Mouse (Mus musculus): ENCODE results near the gene Secisbp2l. TPM values are rescaled to one million over a fixed set of nuclear protein-coding genes. Genes with fewer than 3 reads are reported as not detected.

Gene Secisbp2l
- 10 to 100 TPM; 40.3 to 46.0 TPM for total RNA-seq (2021)
- long read RNA-seq, experiment 1, full-length matches to known transcripts: 3 of 4 reads
- long read RNA-seq, experiment 1, partial matches to known transcripts: 0 of 4 reads
- long read RNA-seq, experiment 1, other reads (novel, unspliced or antisense): 1 of 4 reads
- long read RNA-seq, experiment 2, full-length matches to known transcripts: 2 of 10 reads
- long read RNA-seq, experiment 2, partial matches to known transcripts: 3 of 10 reads
- long read RNA-seq, experiment 2, other reads (novel, unspliced or antisense): 5 of 10 reads

DNA sequence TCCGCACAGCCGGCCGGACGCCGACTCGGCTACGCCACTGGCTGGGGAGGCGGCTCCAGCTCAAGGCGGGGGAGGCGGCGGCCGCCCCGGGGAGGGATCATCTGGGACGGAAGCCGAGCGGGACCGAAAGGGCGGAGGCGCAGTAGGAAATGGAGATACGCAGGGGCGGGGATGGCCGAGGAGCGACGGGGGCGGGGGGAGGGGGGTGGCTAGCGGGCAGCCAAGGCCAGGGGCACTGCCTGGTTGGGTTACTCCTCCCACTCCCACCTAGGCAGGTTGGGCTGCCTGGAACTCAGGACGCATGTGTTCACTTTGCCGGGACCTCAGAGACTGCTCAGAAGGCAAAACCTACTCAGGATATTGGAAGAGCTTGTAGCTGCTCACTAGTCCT is at the start of gene Secisbp2l:
Gene Secisbp2l (minus strand): TSS at position 152 of the 391 bp plus-strand sequence.
- peak; percentile 96 for DNase-seq

DNA sequence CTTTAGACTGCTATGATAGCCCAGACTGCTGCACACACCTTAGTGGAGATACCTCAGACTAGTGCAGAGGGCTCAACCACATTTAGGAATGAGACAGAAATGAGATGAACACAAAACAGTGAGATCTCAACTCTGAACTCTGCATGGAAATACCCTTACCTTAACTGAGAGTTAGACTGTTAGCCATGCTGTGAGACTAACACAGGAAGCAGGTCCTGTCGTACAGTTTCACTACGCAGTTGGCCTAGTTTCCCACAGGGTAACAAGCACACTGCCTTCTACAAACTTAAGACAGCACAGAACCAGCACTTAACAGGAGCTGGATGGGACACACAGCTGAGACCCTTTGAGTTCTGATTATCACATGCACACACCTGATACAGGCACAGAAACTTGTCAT is 47.3 kb upstream of the Secisbp2l start:
- DNase-seq: no peak

DNA sequence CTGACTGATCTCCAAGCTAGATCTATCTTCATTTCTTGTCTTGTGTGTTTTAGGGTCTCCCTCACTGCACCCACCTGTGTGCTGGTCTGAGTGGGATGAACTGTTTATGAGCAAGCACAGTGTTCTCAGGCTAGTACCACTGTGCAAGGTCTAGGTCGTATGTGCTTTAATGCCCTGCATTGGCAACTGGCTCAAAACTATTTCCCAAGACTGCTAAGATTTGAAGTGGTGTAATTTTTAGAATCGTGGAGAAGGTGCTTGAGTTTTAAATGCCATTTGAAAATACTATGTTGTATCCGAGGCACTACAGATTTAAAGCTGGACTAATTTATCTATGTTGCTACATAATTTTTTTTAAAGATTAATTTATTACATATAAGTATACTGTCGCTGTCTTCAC is 45.2 kb upstream of the Secisbp2l start:
- DNase-seq: no peak

GRCm38 (mm10) chr2:125826201-125826600 is 43.5 kb upstream of the Secisbp2l start:
- DNase-seq: no peak

DNA sequence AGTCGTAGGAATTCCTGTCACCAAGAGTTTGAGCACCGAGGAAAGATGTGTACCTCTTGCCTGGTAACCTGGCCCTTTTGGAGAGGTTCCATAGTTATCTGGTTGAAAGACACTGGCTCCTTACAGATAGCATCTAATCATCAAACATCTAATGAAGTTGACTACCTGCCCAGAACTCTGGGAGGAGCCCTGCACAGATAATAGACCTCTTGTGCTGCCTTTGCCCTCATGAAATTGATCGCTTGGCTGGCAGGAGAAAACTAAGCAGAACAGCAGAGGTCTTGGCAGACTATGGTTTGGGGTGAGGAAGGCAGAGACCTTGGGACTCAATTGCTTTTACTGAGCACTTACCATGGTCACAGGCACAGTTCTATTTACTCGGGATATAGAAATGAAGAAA is 37.7 kb upstream of the Secisbp2l start:
- no peak for DNase-seq

DNA sequence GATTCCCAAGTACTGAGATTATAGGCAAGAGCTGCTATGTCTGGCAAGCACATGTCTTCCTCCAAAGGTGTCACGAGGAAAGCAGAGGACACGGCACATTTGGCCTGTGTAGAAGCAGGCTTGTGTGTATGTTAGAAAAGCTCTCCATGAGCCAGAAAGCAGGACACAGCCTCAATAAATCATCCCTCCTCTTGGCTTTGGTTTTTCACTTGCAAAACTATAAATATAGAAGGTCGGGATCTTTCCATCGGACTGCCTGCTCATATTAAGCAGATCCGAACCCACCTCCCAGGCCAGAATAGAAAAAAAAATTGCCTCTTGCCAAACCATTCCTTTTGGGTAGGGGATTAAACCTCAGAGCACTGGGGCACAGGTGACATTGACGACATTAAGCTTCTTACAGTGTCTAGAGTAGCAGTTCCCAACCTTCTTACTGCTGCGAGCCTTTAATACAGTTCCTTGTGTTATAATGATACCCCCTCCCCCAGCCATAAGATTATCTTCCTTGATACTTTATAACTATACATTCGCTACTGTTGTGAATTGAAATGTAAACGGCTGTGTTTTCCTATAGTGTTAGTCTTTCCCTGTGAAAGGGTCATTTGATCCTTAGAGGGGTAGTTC is 31.4 kb upstream of the Secisbp2l start:
- no peak for DNase-seq

DNA sequence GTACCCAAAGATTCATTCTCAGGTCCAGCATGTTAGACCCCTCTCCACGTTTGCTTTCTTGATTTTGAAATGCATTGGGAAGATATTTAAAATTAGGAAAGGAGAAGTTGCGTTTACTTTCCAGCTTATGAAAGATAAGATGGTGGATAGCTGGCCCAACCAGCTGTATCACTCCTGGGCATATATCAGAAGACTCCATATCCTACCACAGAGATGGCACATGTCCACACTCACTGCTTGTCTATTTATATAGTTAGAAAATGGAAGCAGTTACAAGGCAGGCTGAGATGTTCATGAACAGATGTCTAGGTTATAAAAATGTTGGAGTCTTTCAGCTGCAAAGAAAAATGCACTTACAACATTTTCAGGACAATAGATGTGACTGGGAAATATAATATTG is 28.7 kb upstream of the Secisbp2l start:
- DNase-seq: no peak

DNA sequence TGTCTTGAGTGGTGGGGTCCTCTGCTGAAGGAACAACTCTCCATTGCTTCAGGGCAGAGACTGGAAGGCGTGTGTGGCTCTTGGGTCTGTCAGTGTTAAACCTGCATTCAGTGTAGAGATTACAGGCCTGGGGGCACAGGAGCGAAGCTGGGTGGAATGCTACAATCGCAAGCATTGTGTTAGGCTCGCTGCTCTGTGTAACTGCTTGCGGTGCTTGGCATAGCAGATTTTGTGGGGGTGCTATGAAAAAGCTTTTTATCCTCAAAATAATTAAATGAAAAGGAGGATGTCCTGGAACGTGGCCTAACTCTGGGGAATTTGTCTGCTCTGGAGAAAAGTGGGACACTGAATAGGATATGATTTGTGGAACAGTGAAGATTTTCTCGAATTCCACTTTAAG is 26.9 kb upstream of the Secisbp2l start:
- DNase-seq: no peak

DNA sequence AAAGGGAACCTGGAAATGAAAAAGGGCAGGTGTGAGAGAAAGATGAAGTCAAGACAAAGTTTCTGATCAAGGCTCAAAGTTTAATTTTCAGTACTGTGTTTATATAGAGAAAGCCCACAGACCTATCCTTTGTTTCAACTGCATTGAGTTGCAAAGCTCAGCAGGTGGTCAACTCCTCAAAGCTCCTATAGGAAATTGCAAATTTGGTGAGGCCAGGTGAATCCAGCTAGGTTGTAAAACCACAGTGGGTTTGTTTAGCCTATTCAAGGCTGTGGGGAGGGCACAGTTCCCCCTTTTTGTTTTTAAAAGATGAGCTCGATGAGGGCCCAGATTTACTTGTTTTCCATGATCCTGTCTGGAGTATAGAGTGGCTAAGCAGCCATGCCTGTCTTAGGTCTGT is 23.2 kb upstream of the Secisbp2l start:
- no peak for DNase-seq

DNA sequence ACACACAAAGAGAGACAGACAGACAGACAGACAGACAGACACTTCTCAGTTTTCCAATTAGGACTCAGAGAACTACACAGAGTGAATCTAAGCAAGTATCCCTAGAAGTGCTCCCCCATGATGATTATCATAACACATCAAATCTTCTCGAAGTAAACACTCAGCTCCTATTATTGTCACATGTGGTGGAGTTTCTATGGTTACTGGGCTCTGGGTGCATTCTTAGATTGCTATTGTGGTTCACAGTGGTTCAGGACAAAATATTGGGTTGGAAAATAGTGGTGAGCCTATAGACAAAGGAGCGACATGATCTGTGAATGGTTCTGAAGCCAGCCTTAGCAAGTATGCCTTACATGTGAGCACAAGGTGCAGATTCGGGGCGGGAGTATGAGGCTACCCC is 19.3 kb upstream of the Secisbp2l start:
- no peak for DNase-seq

DNA sequence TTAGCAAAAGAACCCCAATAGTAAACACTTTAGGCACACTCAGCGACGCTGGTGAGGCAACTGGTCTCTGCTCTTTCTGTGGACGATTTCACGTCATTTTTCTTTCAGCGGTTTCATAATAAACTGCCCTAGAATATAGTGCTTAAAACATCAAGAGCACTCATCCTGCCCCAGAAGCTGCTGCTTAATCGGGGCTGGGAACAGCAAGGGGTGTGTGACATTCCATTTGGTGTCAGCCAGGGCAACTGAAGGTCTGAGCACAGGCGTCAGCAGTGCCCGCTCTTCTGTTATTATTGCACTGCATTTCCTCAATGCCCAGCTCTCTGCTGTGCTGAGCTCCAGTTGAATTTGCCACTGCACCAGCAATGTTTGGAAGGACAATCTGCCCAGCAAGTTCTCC is 18.4 kb upstream of the Secisbp2l start:
- DNase-seq: no peak

DNA sequence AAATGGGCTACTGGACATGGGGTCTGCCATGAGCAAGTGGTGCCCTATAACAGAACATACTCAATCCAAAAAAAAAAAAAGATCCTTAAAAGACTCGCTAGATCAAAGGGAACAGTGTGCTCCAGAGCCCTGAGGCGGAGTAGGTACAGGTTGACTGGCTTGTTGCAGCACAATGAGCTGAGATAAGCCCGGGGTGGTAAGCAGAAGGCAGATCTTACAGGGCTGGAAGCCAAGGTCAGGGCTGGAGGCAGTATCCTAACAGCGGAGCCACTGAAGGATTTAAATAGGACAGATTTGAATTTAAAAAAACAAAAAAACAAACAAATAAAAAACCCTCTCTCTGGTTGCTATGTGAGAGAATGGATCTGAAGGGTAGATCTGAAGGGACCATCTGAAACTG is 17.8 kb upstream of the Secisbp2l start:
- no peak for DNase-seq

DNA sequence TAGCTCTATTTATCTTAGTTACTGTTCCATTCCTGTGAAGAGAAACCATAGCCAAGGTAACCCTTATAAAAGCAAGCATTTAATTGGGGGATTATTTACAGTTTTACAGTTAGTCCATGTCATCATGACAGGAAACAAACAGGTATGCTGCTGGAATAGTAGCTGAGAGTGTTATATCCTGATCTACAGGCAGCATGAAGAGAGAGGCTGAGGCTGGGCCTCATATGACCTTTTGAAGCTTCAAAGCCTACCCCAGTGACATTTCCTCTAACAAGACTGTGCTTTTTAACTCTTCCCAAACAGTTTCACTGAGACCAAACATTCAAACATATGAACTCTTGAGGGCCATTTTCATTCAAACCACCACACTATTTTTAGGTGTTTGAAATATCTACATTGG is 15.2 kb upstream of the Secisbp2l start:
- no peak for DNase-seq

GRCm38 (mm10) chr2:125795118-125795517 is 12.4 kb upstream of the Secisbp2l start:
- DNase-seq: no peak

- no peak for DNase-seq
Observed at GRCm38 (mm10) chr2:125794166-125794565, 11.5 kb upstream of the Secisbp2l start.

DNA sequence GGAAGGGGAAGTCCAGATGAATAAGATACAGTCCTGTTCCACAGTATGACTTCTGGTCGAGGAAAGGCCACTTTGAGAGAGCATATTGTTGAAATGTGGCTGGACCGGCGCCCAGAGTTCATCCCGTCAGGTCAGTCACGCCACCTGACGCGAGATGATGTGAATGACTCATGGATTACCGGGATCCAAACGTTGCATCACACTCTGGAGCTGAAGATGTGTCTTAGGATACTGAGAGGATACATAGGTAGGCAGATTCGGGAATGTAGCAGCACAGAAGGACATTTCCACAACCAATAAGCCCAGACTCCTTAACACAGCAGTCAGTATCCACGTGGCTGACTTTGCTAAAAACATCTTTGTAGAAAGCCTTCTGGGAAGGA is 10.2 kb upstream of the Secisbp2l start:
- DNase-seq: no peak

DNA sequence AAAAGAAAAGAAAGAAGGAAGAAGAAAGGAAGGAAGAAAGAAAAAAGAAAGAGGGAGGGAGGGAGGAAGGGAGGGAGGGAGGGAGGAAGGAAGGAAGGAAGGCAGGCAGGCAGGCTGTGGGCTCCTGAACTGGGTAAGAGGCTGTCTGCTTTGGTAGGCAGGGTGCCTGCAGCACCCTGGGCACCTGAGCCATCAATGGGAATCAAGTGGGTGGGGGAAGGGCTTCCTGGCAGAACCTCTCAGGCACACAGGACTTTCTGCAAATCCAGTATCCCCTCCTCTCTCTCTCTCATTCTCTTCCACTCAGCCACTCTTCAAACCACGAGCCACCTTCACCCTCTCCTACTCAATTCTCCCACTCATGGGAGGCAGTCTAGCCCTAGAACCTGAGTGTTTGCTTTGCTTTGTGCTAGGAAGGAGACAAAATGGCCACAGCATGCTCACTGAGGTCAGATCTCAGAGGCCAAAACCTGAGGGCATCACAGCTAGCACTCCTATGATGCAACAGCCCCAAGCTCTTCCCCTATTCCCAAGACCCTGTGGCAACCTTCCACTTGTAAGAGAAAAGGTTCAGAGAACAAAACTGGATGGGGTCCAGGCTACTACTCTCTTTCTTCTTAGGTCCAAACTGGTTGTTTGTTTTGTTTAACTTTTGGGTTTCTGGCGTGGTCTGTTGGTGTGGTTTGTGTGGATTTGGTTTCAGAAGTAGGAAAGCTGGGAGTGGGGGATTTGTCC is 9.6 kb upstream of the Secisbp2l start:
- DNase-seq: no peak

GRCm38 (mm10) chr2:125791485-125791885 is 8.8 kb upstream of the Secisbp2l start:
- no peak for DNase-seq

- no peak for DNase-seq
Observed at GRCm38 (mm10) chr2:125790242-125790641, 7.6 kb upstream of the Secisbp2l start.

DNA sequence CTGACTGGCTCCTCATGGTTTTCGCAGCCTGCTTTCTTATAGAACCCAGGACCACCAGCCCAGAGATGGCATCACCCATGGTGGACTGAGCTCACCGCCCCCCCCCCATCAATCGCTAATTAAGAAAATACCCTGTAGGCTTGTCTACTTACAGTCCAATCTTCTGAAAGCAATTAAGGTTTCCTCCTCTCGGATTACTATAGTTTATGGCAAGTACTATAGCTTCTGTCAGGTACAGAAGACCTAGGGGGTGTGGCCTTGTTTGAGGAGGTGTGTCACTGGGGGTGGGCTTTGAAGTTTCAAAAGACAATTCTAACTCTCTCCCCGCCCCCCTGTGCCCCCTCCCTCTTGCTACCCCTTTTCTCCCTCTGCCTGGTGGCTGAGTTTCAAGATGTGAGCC is 6.6 kb upstream of the Secisbp2l start:
- no peak for DNase-seq

- DNase-seq: no peak
Observed at GRCm38 (mm10) chr2:125788785-125789184, 6.1 kb upstream of the Secisbp2l start.

DNA sequence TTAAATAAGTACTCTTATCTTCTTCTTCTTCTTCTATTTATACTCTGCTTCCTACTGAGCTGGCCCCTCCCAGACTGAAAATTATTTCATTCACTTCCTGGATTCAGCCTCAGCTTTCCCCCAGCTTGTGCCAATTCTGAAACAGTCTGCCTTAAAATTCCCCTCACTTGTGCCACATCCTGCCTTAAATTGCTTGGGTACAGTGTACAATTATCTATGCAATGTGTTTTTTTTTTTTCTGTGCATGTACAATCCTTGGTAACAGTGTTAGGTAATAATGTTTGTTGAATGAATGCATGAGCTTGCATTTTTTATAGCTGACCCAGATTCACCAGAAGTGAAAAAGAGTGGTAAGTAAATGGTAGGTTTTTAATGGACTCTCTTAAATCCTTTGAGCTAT is 5.7 kb upstream of the Secisbp2l start:
- DNase-seq: no peak

DNA sequence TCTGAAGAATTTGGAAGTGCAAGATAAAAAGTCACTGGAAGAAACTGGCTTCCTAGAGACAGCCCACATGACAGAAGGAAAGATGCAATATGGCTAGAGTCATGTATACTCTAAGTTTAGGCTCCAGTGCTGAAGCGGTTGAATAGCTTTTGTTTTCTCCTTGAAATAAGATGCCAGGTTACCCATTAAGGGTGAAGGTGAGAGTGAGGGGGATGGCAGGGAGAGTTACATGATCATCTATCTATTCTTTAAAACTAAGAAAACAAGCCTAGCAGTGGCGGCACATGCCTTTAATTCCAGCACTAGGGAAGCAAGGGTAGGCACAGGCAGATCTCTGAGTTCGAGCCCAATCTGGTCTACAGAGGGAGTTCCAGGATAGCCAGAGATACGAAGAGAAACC is 2.4 kb upstream of the Secisbp2l start:
- no peak for DNase-seq

- no peak for DNase-seq
Observed at GRCm38 (mm10) chr2:125784392-125784791, 1.7 kb upstream of the Secisbp2l start.
